Mouse (Mus musculus) liver, embryonic 15.5 days (tissue): ENCODE data around the gene Vav2. TPM values are rescaled to one million over a fixed set of nuclear protein-coding genes. Genes with fewer than 3 reads are reported as not detected.
A peak's percentile ranks its signal among the peaks of the same experiment; 100 is the strongest.

Source experiments
- ATAC-seq: fragments of 200-750 bp; cut with Nextera tagmentation; 2 replicates; pipeline ENCODE4 v1.8.0; 2017; ENCODE audit warnings: moderate number of reproducible peaks, mild to moderate bottlenecking, moderate library complexity; ENCODE audit not compliant: insufficient read depth
- H3K27ac ChIP-seq: fragments of 300-500 bp; sonication (generic); replicated peaks from 2 replicates; pipeline ENCODE4 v1.5.1; 2015; ENCODE audit warnings: mild to moderate bottlenecking, inconsistent platforms
- H3K27me3 ChIP-seq: fragments of 300-500 bp; sonication (generic); 2 replicates; pipeline ENCODE4 v1.6.1; 2015; ENCODE audit warnings: mild to moderate bottlenecking, inconsistent platforms
- H3K36me3 ChIP-seq: fragments of 300-500 bp; sonication (generic); replicated peaks from 2 replicates; pipeline ENCODE4 v1.6.1; 2015; ENCODE audit warnings: moderate library complexity, mild to moderate bottlenecking, inconsistent platforms
- H3K4me1 ChIP-seq: fragments of 300-500 bp; sonication (generic); replicated peaks from 2 replicates; pipeline ENCODE4 v1.6.1; 2015; ENCODE audit warnings: inconsistent platforms
- H3K4me2 ChIP-seq: fragments of 300-500 bp; sonication (generic); 2 replicates; pipeline ENCODE4 v1.6.1; 2015; ENCODE audit warnings: moderate library complexity, mild to moderate bottlenecking, inconsistent platforms
- H3K4me3 ChIP-seq: fragments of 300-500 bp; sonication (generic); replicated peaks from 2 replicates; pipeline ENCODE4 v1.5.1; 2015; ENCODE audit warnings: mild to moderate bottlenecking, inconsistent platforms
- H3K9ac ChIP-seq: fragments of 300-500 bp; sonication (generic); 2 replicates; pipeline ENCODE4 v1.6.1; 2015; ENCODE audit warnings: moderate library complexity, mild to moderate bottlenecking, inconsistent platforms
- H3K9me3 ChIP-seq: fragments of 300-500 bp; sonication (generic); replicated peaks from 2 replicates; pipeline ENCODE4 v1.6.1; 2016; ENCODE audit warnings: inconsistent platforms
- WGBS: fragments of 180-500 bp; shearing (Covaris S2); methylation state at CpG from one replicate; pipeline ENCODE4 v1.1.7; 2015; ENCODE audit warnings: mixed read lengths; ENCODE audit not compliant: insufficient replicate concordance; 5-methylcytosine and 5-hydroxymethylcytosine counted together
- polyA plus RNA-seq: library from polyadenylated mRNA; unstranded; fragments of >200 nt; fragmentation: Nextera tagmentation; extraction: Ambion mirVana; gene quantifications from 2 replicates; pipeline ENCODE4 v1.2.1, GENCODE M21; 2015

Gene Vav2
- polyA plus RNA-seq, 1 experiment from 2014 or later, result 4.7 TPM

- Histone ChIP-seq H3K4me3 (no peak overlapping the region), H3K27me3 (no peaks in the 10 kb centered on the region), H3K4me2 (no peak overlapping the region), H3K4me1 (0 out of 2 replicates have a peak, but pooled peaks cover 10% of the 10 kb centered on the region), H3K27ac (no peak overlapping the region), H3K36me3 (no peaks in the 10 kb centered on the region), H3K9me3 (no peaks in the 10 kb centered on the region), H3K9ac (no peak overlapping the region)
- 64% methylated on average over 4 of the region's 4 CpGs for WGBS
- no peak for ATAC-seq
These were observed 61.5 kb downstream of the Vav2 start for GRCm38 (mm10) chr2:27365296-27365695.

DNA sequence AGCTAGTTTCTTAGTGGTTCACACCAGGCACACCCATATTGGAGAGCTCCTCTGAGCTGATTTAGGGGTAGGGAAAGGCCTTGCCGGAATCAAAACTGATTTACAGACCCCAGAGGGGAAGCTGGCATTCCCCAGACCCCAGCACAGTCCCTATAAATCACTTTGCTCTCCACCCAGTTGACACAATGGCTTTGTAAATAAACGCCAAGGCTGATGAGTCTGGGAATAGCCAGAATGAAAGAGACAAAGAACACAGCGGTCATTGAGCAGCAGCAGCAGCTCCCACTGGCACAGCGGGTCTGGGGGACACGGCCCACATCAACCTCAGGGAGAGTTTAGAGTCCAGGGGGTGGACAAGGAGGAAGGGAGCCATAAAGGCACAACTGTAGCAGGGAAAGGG lies 65.0 kb downstream of the Vav2 start:
- 50% methylated on average over 5 of the region's 5 CpGs for WGBS

GRCm38 (mm10) chr2:27358461-27358860 lies 68.4 kb downstream of the Vav2 start:
- H3K9me3 ChIP-seq, result no peaks in the 10 kb centered on the region
- no peak overlapping the region for H3K27ac ChIP-seq
- no peak for ATAC-seq
- H3K4me2 ChIP-seq, result no peak overlapping the region
- H3K27me3 ChIP-seq, result no peaks in the 10 kb centered on the region
- H3K4me3 ChIP-seq, result no peak overlapping the region
- H3K4me1 ChIP-seq, result peaks cover 14% of the 10 kb centered on the region; the same call in 1 of the 2 replicates
- H3K9ac ChIP-seq, result no peak overlapping the region
- WGBS, result 51% methylated on average over 2 of the region's 2 CpGs
- no peaks in the 10 kb centered on the region for H3K36me3 ChIP-seq

More for the DNA sequence above, 65.0 kb downstream of the Vav2 start:
- Histone ChIP-seq H3K4me3 (no peak overlapping the region), H3K4me1 (0 out of 2 replicates have a peak, but pooled peaks cover 10% of the 10 kb centered on the region), H3K9ac (no peak overlapping the region), H3K27me3 (no peaks in the 10 kb centered on the region), H3K4me2 (no peak overlapping the region), H3K36me3 (no peaks in the 10 kb centered on the region), H3K27ac (no peak overlapping the region), H3K9me3 (no peaks in the 10 kb centered on the region)
- ATAC-seq, result no peak

GRCm38 (mm10) chr2:27355684-27356083 lies 71.1 kb downstream of the Vav2 start:
- no peak overlapping the region for H3K4me3 ChIP-seq
- no peak overlapping the region for H3K27ac ChIP-seq
- H3K9ac ChIP-seq, result no peak overlapping the region
- no peak for ATAC-seq
- H3K27me3 ChIP-seq, result no peaks in the 10 kb centered on the region
- no peaks in the 10 kb centered on the region for H3K9me3 ChIP-seq
- no peak overlapping the region for H3K4me2 ChIP-seq
- peaks cover 10% of the 10 kb centered on the region; the same call in 1 of the 2 replicates for H3K4me1 ChIP-seq
- 58% methylated on average over 4 of the region's 4 CpGs for WGBS
- 0 out of 2 replicates have a peak, but pooled peaks cover 5% of the 10 kb centered on the region for H3K36me3 ChIP-seq

- no peaks in the 10 kb centered on the region for H3K9me3 ChIP-seq
- 0 out of 2 replicates have a peak, but pooled peaks cover 5% of the 10 kb centered on the region for H3K36me3 ChIP-seq
- no peaks in the 10 kb centered on the region for H3K27me3 ChIP-seq
- H3K4me2 ChIP-seq, result no peak overlapping the region
- no peak for ATAC-seq
- H3K27ac ChIP-seq, result no peak overlapping the region
- 45% methylated on average over 6 of the region's 6 CpGs for WGBS
- H3K9ac ChIP-seq, result no peak overlapping the region
- H3K4me3 ChIP-seq, result no peak overlapping the region
- H3K4me1 ChIP-seq, result peaks cover 10% of the 10 kb centered on the region; the same call in 1 of the 2 replicates
These were observed 72.1 kb downstream of the Vav2 start for GRCm38 (mm10) chr2:27354610-27355211.

DNA sequence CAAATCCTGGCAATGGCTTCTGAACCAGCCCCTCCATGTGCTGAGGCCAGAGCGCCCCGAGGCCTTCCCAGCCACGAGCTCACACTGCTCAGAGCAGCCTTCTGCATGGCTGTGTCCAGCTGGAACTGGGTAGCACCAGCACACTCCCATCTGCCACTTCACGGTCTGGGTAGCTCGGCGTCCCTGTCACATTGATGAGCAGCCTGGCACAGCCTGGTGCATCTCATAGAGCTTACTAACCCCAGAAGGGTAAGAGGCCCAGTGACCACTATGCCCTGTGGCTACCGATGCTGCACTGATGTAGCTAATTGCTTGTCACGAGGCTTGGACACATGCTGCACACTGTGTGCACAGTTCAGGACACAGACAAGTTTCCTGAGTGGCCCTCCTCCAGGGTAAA lies 74.1 kb downstream of the Vav2 start:
- Histone ChIP-seq H3K27me3 (no peaks in the 10 kb centered on the region), H3K4me2 (no peak overlapping the region), H3K36me3 (0 out of 2 replicates have a peak, but pooled peaks cover 5% of the 10 kb centered on the region), H3K9me3 (no peaks in the 10 kb centered on the region), H3K9ac (no peak overlapping the region), H3K4me3 (no peak overlapping the region), H3K4me1 (peaks cover 10% of the 10 kb centered on the region; the same call in 1 of the 2 replicates), H3K27ac (no peak overlapping the region)
- no peak for ATAC-seq
- 72% methylated on average over 8 of the region's 8 CpGs for WGBS

DNA sequence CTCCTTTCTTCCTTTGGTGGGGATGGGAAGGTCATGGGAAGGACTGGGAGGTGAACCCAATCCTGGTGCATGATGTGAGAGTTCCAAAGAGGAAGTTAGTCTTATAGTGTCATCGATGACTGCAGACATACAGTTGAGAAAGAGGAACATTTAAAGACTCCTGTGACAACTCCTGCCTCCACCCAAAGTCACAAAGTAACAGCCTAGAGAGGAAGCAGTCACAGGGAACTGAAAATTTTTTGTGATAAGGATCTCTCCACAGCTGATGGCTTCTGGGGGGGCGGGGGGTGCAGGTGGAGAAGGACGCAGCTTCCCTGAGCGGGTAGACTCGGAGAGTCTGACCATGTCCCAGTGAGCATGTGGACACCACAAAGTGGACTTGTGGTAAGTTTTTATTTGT lies 76.5 kb downstream of the Vav2 start:
- Histone ChIP-seq H3K4me1 (peaks cover 10% of the 10 kb centered on the region), H3K9ac (no peak overlapping the region), H3K9me3 (no peaks in the 10 kb centered on the region), H3K4me3 (no peak overlapping the region), H3K27me3 (no peaks in the 10 kb centered on the region), H3K36me3 (0 out of 2 replicates have a peak, but pooled peaks cover 5% of the 10 kb centered on the region), H3K4me2 (no peak overlapping the region), H3K27ac (no peak overlapping the region)
- ATAC-seq, result no peak
- 33% methylated on average over 5 of the region's 5 CpGs for WGBS

GRCm38 (mm10) chr2:27343984-27344453 lies 82.8 kb downstream of the Vav2 start:
- ATAC-seq, result no peak
- H3K4me3 ChIP-seq, result no peak overlapping the region
- H3K9me3 ChIP-seq, result no peaks in the 10 kb centered on the region
- H3K27ac ChIP-seq, result no peak overlapping the region
- H3K4me1 ChIP-seq, result peaks cover 25% of the 10 kb centered on the region
- H3K4me2 ChIP-seq, result peak overlapping the region; percentile 42
- no peak overlapping the region for H3K9ac ChIP-seq
- H3K36me3 ChIP-seq, result no peaks in the 10 kb centered on the region
- H3K27me3 ChIP-seq, result no peaks in the 10 kb centered on the region
- WGBS, result 24% methylated on average over 12 of the region's 12 CpGs

GRCm38 (mm10) chr2:27340682-27341081 lies 86.2 kb downstream of the Vav2 start:
- WGBS, result 74% methylated on average over 6 of the region's 6 CpGs
- no peak for ATAC-seq

DNA sequence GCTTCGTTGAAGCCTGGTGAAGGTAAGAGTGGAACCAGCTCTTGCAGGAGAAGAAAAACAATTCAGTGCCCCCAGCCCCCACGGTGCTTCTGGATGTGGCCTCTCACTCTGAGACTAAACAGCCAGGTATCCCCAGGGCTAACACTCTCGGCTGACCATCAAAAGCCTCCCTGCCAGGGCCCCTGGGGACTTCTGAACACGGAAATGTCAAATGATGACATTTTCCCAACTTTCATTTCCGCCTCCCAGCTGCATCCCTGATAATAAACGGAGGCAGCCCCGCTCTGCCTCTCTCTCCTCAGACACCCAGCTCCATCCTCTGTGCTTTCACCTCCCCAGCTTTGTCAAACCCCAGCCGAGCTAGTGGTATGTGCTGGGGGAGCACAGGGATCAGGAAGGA lies 87.8 kb downstream of the Vav2 start:
- no peak for ATAC-seq
- no peak overlapping the region for H3K9ac ChIP-seq
- H3K4me2 ChIP-seq, result no peak overlapping the region
- WGBS, result 53% methylated on average over 8 of the region's 8 CpGs
- no peak overlapping the region for H3K4me3 ChIP-seq
- H3K36me3 ChIP-seq, result no peaks in the 10 kb centered on the region; the same call in 1 of the 2 replicates
- no peaks in the 10 kb centered on the region for H3K9me3 ChIP-seq
- no peaks in the 10 kb centered on the region for H3K27me3 ChIP-seq
- peaks cover 19% of the 10 kb centered on the region for H3K4me1 ChIP-seq
- no peak overlapping the region for H3K27ac ChIP-seq

More at GRCm38 (mm10) chr2:27340682-27341081, 86.2 kb downstream of the Vav2 start:
- no peaks in the 10 kb centered on the region for H3K36me3 ChIP-seq
- H3K9ac ChIP-seq, result no peak overlapping the region
- no peaks in the 10 kb centered on the region for H3K9me3 ChIP-seq
- H3K27me3 ChIP-seq, result no peaks in the 10 kb centered on the region
- no peak overlapping the region for H3K27ac ChIP-seq
- H3K4me2 ChIP-seq, result no peak overlapping the region
- H3K4me1 ChIP-seq, result peaks cover 31% of the 10 kb centered on the region
- H3K4me3 ChIP-seq, result no peak overlapping the region

GRCm38 (mm10) chr2:27337261-27337660 lies 89.6 kb downstream of the Vav2 start:
- H3K4me1 ChIP-seq, result peaks cover 9% of the 10 kb centered on the region; the same call in 1 of the 2 replicates
- H3K4me3 ChIP-seq, result no peak overlapping the region
- H3K27ac ChIP-seq, result no peak overlapping the region
- no peaks in the 10 kb centered on the region for H3K9me3 ChIP-seq
- ATAC-seq, result no peak
- H3K36me3 ChIP-seq, result no peaks in the 10 kb centered on the region; the same call in 1 of the 2 replicates
- H3K4me2 ChIP-seq, result no peak overlapping the region
- H3K9ac ChIP-seq, result no peak overlapping the region
- no peaks in the 10 kb centered on the region for H3K27me3 ChIP-seq
- WGBS, result 58% methylated on average over 6 of the region's 6 CpGs
